Mouse (Mus musculus) frontal cortex, postnatal 10 days (tissue): ENCODE results near the gene Thumpd2.

ENCODE experiments used
- DNase-seq, 2 experiments: peaks; one replicate each; pipeline ENCODE4 v3.0.0; 2022; ENCODE audit warnings: low spot score in 2 of 2, mixed read lengths in 1 of 2

The Thumpd2 gene

GRCm38 (mm10) chr17:81032957-81033356, 31.9 kb downstream of the Thumpd2 start:
- no peak for DNase-seq

GRCm38 (mm10) chr17:81031830-81032442, 32.9 kb downstream of the Thumpd2 start:
- no peak for DNase-seq

GRCm38 (mm10) chr17:81027331-81027730, 37.6 kb downstream of the Thumpd2 start:
- DNase-seq: no peak

- DNase-seq: no peak
These were observed 47.8 kb downstream of the Thumpd2 start for GRCm38 (mm10) chr17:81017132-81017531.

- DNase-seq: peak in 1 of 2 experiments; percentile 40
These were observed 49.0 kb downstream of the Thumpd2 start for GRCm38 (mm10) chr17:81015814-81016447.

DNA sequence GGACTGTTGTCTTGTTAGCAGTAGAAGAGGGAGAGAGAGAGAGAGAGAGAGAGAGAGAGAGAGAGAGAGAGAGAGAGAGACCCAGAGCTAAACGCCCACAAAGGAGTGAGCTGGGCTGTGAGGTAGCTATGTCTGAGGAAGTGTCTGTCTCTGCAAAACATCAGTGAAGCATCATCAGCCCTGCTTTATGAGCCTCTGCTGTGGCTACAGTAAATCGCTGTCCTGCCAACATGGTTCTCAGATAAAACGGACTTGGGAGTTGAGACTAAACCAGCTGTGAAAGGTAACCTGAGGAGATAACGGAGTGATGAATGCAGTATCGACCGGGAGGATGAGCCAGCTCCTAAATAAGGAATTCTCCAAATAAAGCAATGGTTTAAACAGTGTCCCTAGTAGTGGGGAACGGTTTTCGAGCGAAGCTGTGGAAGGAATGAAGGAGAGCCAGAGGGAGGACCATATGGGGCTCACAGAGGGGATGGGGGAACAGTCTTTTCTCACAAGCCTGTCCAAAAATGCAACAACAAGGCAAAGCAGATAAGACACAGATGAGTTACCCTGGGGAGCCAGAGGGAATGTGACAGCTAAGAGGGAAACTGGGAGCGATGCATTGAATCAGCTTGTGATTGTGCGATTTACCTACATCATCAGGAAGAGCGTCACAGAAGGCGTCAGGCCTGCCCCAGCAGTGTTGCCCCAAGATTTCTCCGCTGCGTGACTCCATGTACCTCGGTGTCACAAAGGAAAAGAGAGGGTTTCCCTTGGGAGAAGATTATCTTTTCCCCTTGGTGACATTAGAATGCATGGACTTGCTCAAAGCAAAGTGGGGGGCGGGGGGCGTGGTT, 53.8 kb downstream of the Thumpd2 start:
- peak in 1 of 2 experiments; percentile 23 for DNase-seq

- no peak for DNase-seq
These were observed 54.7 kb downstream of the Thumpd2 start for GRCm38 (mm10) chr17:81010199-81010598.

GRCm38 (mm10) chr17:81009112-81009511, 55.8 kb downstream of the Thumpd2 start:
- no peak for DNase-seq

DNA sequence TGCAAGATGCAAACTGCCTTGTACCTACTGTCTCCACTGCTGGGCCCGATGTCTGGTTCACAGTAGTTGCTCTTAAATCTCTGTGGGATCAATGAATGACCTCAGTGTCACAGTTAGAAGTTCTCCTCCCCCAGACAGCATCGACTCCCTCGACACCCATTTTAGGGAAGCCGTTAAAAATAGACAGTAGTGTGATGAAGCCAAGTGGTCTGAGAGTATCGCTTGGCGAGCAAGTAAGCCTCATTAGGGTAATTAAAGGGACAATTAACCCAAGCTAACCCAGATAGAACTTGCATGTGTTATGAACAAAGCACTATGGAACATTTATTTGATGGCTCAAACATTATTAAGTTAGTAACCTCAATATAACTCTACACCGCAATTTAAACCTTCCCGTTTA, 59.6 kb downstream of the Thumpd2 start:
- DNase-seq: no peak

GRCm38 (mm10) chr17:81004454-81004853, 60.4 kb downstream of the Thumpd2 start:
- DNase-seq: no peak

DNA sequence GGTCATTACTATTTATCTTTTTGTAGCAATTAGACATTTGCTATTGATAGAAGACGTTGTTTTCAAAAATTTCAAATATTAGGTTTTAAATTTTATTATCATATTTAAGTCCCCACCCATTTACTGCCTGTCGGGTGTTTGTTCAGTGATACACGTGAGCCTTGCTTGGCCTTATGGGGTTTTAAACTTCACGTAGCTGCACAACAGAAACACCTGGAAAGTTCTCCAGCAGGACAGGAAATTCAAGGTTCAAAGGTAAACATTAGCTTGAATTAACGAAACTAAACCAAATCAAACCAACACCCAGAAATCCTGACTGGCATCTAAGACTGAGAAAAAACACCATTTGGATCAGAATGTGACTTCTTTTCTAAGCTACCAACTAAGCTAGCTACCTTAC, 62.8 kb downstream of the Thumpd2 start:
- DNase-seq: no peak

GRCm38 (mm10) chr17:81001647-81002046, 63.2 kb downstream of the Thumpd2 start:
- DNase-seq: no peak

GRCm38 (mm10) chr17:81001010-81001409, 63.9 kb downstream of the Thumpd2 start:
- no peak for DNase-seq

DNA sequence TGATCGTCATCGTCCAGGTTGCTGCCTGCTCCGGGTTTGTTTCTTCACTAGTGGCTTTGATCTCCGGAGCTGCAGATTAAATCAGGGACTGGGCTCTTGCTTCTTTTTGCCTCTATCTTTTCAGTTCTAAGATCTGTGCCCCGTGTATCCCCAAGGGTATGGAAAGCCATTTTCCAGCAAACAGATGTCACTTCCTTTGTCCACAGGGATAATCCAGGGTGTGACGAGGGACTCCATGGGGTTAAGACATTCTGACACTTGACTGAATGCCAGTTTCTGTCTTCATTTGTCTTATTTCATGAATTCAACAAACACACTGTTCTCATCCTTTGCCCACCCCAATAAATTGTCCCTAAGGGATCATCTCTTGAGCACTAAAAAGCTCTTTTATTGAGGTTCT, 65.9 kb downstream of the Thumpd2 start:
- DNase-seq: no peak

DNA sequence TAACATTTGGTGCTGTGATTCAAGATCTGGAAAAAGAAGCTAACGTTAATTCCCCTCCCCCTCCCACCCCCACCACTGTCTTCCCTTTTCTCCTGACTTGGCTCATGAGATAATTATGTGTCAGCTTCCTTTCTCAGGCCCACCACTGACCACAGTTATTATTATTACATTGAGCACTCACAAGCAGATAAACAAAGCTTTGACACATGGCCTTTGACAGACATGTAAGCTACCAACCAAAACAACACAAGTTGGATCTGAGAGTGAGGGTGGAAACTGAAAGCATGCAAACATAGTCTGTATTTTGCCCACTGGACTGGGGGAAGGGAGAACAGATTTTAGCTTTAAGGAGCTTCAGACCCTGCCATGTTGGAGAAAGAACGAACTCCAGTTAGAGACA, 67.7 kb downstream of the Thumpd2 start:
- DNase-seq: no peak

GRCm38 (mm10) chr17:80991535-80992127, 73.3 kb downstream of the Thumpd2 start:
- DNase-seq: no peak

- DNase-seq: no peak
These were observed 81.9 kb downstream of the Thumpd2 start for GRCm38 (mm10) chr17:80982976-80983375.

DNA sequence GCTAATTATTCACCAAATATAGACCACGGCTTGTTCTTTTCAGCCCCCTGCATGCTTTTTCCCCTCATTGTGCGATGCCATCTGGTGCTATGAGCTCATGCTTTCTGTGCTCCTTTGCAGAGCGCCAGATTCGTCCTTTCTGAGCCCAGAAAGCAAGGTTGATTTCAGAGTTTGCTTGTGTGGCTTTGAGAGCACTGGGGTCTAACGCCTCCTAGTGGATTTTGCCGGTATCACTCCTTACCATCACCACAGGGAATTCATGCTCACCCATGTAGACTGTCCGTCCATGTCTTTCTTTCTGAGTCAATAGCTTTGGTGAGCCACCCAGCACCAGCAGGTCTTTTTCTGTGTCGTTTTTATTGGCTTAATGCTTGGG, 82.5 kb downstream of the Thumpd2 start:
- DNase-seq: peak; percentile 73 to 83

DNA sequence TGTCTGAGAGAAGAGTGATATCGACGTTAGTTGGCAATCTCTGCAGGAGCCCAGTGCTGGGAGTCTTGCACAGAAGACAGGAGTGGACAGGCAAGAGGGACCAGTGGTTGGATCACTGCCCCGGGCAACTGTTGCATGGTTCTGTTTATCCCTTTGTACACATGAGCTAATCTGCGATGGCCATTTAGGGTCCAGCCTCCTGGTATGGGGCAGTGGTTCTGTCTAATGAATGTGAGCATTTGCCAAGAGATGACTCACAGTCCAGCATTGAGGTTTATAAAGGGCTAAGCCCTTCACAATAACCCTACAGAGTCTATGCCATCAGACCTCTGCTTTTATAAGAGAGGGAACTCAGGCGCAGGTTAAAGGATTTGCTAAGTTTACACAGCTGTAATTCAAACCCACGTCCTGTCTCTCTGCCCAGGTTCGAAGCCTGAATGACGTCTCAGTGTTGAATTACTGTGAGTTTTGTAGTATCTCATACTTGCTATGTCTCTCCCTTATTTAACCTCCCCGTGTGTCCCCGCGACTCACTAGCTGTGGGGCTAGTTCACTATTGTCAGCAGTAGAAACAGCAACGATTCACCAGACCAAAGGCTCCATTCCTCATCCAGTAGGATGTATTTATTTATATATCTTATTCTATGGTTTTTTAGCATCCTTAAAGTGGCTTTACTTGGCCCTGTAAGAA, 83.0 kb downstream of the Thumpd2 start:
- no peak for DNase-seq

DNA sequence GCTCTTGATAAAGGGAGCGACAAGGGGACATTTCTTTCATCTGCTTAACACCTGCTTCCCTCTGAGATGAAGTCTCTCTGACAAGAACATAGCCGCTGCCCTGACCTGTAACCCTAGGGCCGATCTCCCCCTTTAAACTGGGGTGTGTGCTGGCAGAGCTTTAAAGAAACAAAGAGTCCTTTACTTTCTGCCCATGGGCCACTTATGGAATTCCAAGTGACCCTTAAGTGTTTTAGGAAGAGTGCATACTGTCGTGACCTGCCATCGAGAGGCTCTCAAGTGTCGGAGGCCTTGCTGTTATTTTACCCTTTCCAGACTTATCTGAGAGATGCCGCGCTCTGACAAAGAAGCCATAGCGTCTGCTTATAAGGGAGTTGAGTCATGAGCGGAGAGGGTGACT, 84.8 kb downstream of the Thumpd2 start:
- no peak for DNase-seq

- no peak for DNase-seq
These were observed 87.6 kb downstream of the Thumpd2 start for GRCm38 (mm10) chr17:80977245-80977644.
